Mouse (Mus musculus): ENCODE data around the gene Phf14. TPM values are rescaled to one million over a fixed set of nuclear protein-coding genes. Genes with fewer than 3 reads are reported as not detected.

Phf14 gene
- total and polyA plus RNA-seq, 2 experiments: 2.9 to 28.9 TPM

- DNase-seq (ENCODE audit: extremely low read depth, low read depth, low spot score): no peak
Observed at GRCm38 (mm10) chr6:12020738-12021137, 113.1 kb downstream of the Phf14 start.

GRCm38 (mm10) chr6:12021480-12021879 is 113.9 kb downstream of the Phf14 start:
- Histone ChIP-seq H3K27ac (replicated peaks; ENCODE audit: insufficient read depth, low read depth, low read length) (no peak overlapping the region), H3K27me3 (ENCODE audit: control insufficient read depth, insufficient read depth, low read length) (no peaks in the 10 kb centered on the region), H3K36me3 (ENCODE audit: control insufficient read depth, insufficient read depth, low read length) (peaks cover 2% of the 10 kb centered on the region), H3K79me2 (ENCODE audit: control insufficient read depth, insufficient read depth, low read length) (no peaks in the 10 kb centered on the region), H3K4me3 (ENCODE audit: insufficient read depth, low read depth, low read length) (no peak overlapping the region), H3K9ac (ENCODE audit: low read depth, low read length) (no peak overlapping the region), H3K4me1 (ENCODE audit: control insufficient read depth, insufficient read depth, low read length) (peaks cover under 1% of the 10 kb centered on the region; the same call in 1 of the 2 replicates)
- DNase-seq (ENCODE audit: extremely low read depth, low read depth, low spot score): no peak
- TF ChIP-seq POLR2A (IDR thresholded peaks at IDR 0.05; ENCODE audit: extremely low read depth, insufficient read depth, low read length) (no peak), CTCF (IDR thresholded peaks at IDR 0.05; ENCODE audit: low read depth, low read length) (no peak)
- WGBS: 94% methylated on average over 4 of the region's 4 CpGs

More at GRCm38 (mm10) chr6:12020738-12021137, 113.1 kb downstream of the Phf14 start:
- no peaks in the 10 kb centered on the region for H3K4me1 ChIP-seq (ENCODE audit: control insufficient read depth, insufficient read depth, low read length)
- H3K36me3 ChIP-seq (ENCODE audit: control insufficient read depth, insufficient read depth, low read length): peaks cover 5% of the 10 kb centered on the region
- no peak overlapping the region for H3K27ac ChIP-seq (replicated peaks; ENCODE audit: insufficient read depth, low read depth, low read length)
- H3K27me3 ChIP-seq (ENCODE audit: control insufficient read depth, insufficient read depth, low read length): no peaks in the 10 kb centered on the region
- 87% methylated on average over 4 of the region's 4 CpGs for WGBS
- no peaks in the 10 kb centered on the region for H3K79me2 ChIP-seq (ENCODE audit: control insufficient read depth, insufficient read depth, low read length)
- no peak overlapping the region for H3K9ac ChIP-seq (ENCODE audit: low read depth, low read length)
- TF ChIP-seq POLR2A (IDR thresholded peaks at IDR 0.05; ENCODE audit: extremely low read depth, insufficient read depth, low read length) (no peak), CTCF (IDR thresholded peaks at IDR 0.05; ENCODE audit: low read depth, low read length) (no peak)
- no peak overlapping the region for H3K4me3 ChIP-seq (ENCODE audit: insufficient read depth, low read depth, low read length)

GRCm38 (mm10) chr6:12023395-12023794 is 115.8 kb downstream of the Phf14 start:
- Histone ChIP-seq H3K27me3 (ENCODE audit: control insufficient read depth, insufficient read depth, low read length) (no peaks in the 10 kb centered on the region), H3K4me1 (ENCODE audit: control insufficient read depth, insufficient read depth, low read length) (peaks cover 5% of the 10 kb centered on the region), H3K36me3 (ENCODE audit: control insufficient read depth, insufficient read depth, low read length) (peaks cover 2% of the 10 kb centered on the region), H3K27ac (replicated peaks; ENCODE audit: insufficient read depth, low read depth, low read length) (no peak overlapping the region), H3K9ac (ENCODE audit: low read depth, low read length) (no peak overlapping the region), H3K79me2 (ENCODE audit: control insufficient read depth, insufficient read depth, low read length) (no peaks in the 10 kb centered on the region), H3K4me3 (ENCODE audit: insufficient read depth, low read depth, low read length) (no peak overlapping the region)
- TF ChIP-seq POLR2A (IDR thresholded peaks at IDR 0.05; ENCODE audit: extremely low read depth, insufficient read depth, low read length) (no peak), CTCF (IDR thresholded peaks at IDR 0.05; ENCODE audit: low read depth, low read length) (no peak)
- 94% methylated on average over 2 of the region's 2 CpGs for whole genome bisulfite sequencing
- no peak for DNase-seq (ENCODE audit: extremely low read depth, low read depth, low spot score)

GRCm38 (mm10) chr6:12026804-12027537 is 119.4 kb downstream of the Phf14 start:
- Histone ChIP-seq H3K79me2 (ENCODE audit: control insufficient read depth, insufficient read depth, low read length) (no peaks in the 10 kb centered on the region), H3K27me3 (ENCODE audit: control insufficient read depth, insufficient read depth, low read length) (no peaks in the 10 kb centered on the region), H3K36me3 (ENCODE audit: control insufficient read depth, insufficient read depth, low read length) (no peaks in the 10 kb centered on the region), H3K4me1 (ENCODE audit: control insufficient read depth, insufficient read depth, low read length) (peaks cover 5% of the 10 kb centered on the region), H3K27ac (replicated peaks; ENCODE audit: insufficient read depth, low read depth, low read length) (0 out of 2 replicates have a peak overlapping the region, but pooled peaks have one; percentile 29), H3K9ac (ENCODE audit: low read depth, low read length) (no peak overlapping the region), H3K4me3 (ENCODE audit: insufficient read depth, low read depth, low read length) (no peak overlapping the region)
- DNase-seq (ENCODE audit: extremely low read depth, low read depth, low spot score): peak; percentile 73
- 98% methylated on average over 2 of the region's 2 CpGs for WGBS
- TF ChIP-seq POLR2A (IDR thresholded peaks at IDR 0.05; ENCODE audit: extremely low read depth, insufficient read depth, low read length) (no peak), CTCF (IDR thresholded peaks at IDR 0.05; ENCODE audit: low read depth, low read length) (no peak)

GRCm38 (mm10) chr6:12034561-12034960 is 127.0 kb downstream of the Phf14 start:
- H3K27me3 ChIP-seq (ENCODE audit: control insufficient read depth, insufficient read depth, low read length): no peaks in the 10 kb centered on the region
- H3K4me3 ChIP-seq (ENCODE audit: insufficient read depth, low read depth, low read length): no peak overlapping the region
- no peaks in the 10 kb centered on the region; the same call in 1 of the 2 replicates for H3K4me1 ChIP-seq (ENCODE audit: control insufficient read depth, insufficient read depth, low read length)
- WGBS: 83% methylated on average over 4 of the region's 4 CpGs
- no peak for TF ChIP-seq POLR2A (IDR thresholded peaks at IDR 0.05; ENCODE audit: extremely low read depth, insufficient read depth, low read length)
- no peak for TF ChIP-seq CTCF (IDR thresholded peaks at IDR 0.05; ENCODE audit: low read depth, low read length)
- no peak overlapping the region for H3K9ac ChIP-seq (ENCODE audit: low read depth, low read length)
- no peak overlapping the region for H3K27ac ChIP-seq (replicated peaks; ENCODE audit: insufficient read depth, low read depth, low read length)
- DNase-seq (ENCODE audit: extremely low read depth, low read depth, low spot score): no peak
- no peaks in the 10 kb centered on the region for H3K79me2 ChIP-seq (ENCODE audit: control insufficient read depth, insufficient read depth, low read length)
- no peaks in the 10 kb centered on the region for H3K36me3 ChIP-seq (ENCODE audit: control insufficient read depth, insufficient read depth, low read length)

- Histone ChIP-seq H3K27ac (replicated peaks; ENCODE audit: insufficient read depth, low read depth, low read length) (no peak overlapping the region), H3K4me1 (ENCODE audit: control insufficient read depth, insufficient read depth, low read length) (no peaks in the 10 kb centered on the region), H3K36me3 (ENCODE audit: control insufficient read depth, insufficient read depth, low read length) (no peaks in the 10 kb centered on the region), H3K79me2 (ENCODE audit: control insufficient read depth, insufficient read depth, low read length) (no peaks in the 10 kb centered on the region), H3K27me3 (ENCODE audit: control insufficient read depth, insufficient read depth, low read length) (no peaks in the 10 kb centered on the region), H3K9ac (ENCODE audit: low read depth, low read length) (no peak overlapping the region), H3K4me3 (ENCODE audit: insufficient read depth, low read depth, low read length) (no peak overlapping the region)
- no peak for DNase-seq (ENCODE audit: extremely low read depth, low read depth, low spot score)
- TF ChIP-seq POLR2A (IDR thresholded peaks at IDR 0.05; ENCODE audit: extremely low read depth, insufficient read depth, low read length): no peak
- no peak for TF ChIP-seq CTCF (IDR thresholded peaks at IDR 0.05; ENCODE audit: low read depth, low read length)
- 91% methylated on average over 7 of the region's 7 CpGs for WGBS
Observed at GRCm38 (mm10) chr6:12038268-12038667, 130.7 kb downstream of the Phf14 start.
